Mouse (Mus musculus) neural tube, embryonic 11.5 days (tissue): Measurements from ENCODE around the gene Lilr4b. TPM values are rescaled to one million over a fixed set of nuclear protein-coding genes. Genes with fewer than 3 reads are reported as not detected.
"Not testable (repeated sequence)": the region's sequence is repeated elsewhere in the genome, so short reads cannot be mapped to it uniquely, and the experiment has no call there.

Source experiments
- ATAC-seq: fragments of 200-750 bp; cut with Nextera tagmentation; 2 replicates; pipeline ENCODE4 v1.8.0; 2017; ENCODE audit warnings: moderate number of reproducible peaks, mild to moderate bottlenecking, moderate TSS enrichment, moderate library complexity; ENCODE audit not compliant: insufficient read depth, low FRiP score, low TSS enrichment
- DNase-seq: peaks from one replicate; pipeline ENCODE4 v3.0.0-alpha.2; 2015; ENCODE audit warnings: low spot score
- H3K27ac ChIP-seq: fragments of 300-500 bp; sonication (generic); 2 replicates; pipeline ENCODE4 v1.5.1; 2014; ENCODE audit warnings: low read depth, mild to moderate bottlenecking, low read length
- H3K27me3 ChIP-seq: fragments of 300-500 bp; sonication (generic); 2 replicates; pipeline ENCODE4 v1.6.1; 2014; ENCODE audit warnings: mild to moderate bottlenecking, low read length, mixed read lengths; ENCODE audit not compliant: control insufficient read depth, insufficient read depth
- H3K36me3 ChIP-seq: fragments of 300-500 bp; sonication (generic); 2 replicates; pipeline ENCODE4 v1.6.1; 2014; ENCODE audit warnings: mild to moderate bottlenecking, low read length, moderate library complexity, mixed read lengths; ENCODE audit not compliant: control insufficient read depth, insufficient read depth
- H3K4me1 ChIP-seq: fragments of 300-500 bp; sonication (generic); 2 replicates; pipeline ENCODE4 v1.6.1; 2014; ENCODE audit warnings: low read length, mixed read lengths; ENCODE audit not compliant: control insufficient read depth, insufficient read depth
- H3K4me2 ChIP-seq: fragments of 300-500 bp; sonication (generic); 2 replicates; pipeline ENCODE4 v1.6.1; 2014; ENCODE audit warnings: low read depth, mild to moderate bottlenecking, moderate library complexity
- H3K4me3 ChIP-seq: fragments of 300-500 bp; sonication (generic); 2 replicates; pipeline ENCODE4 v1.5.1; 2014; ENCODE audit warnings: low read depth, low read length
- H3K9ac ChIP-seq: fragments of 300-500 bp; sonication (generic); 2 replicates; pipeline ENCODE4 v1.6.1; 2014; ENCODE audit warnings: mild to moderate bottlenecking, low read length
- H3K9me3 ChIP-seq: fragments of 300-500 bp; sonication (generic); 2 replicates; pipeline ENCODE4 v1.6.1; 2016; ENCODE audit warnings: low read length; ENCODE audit not compliant: control insufficient read depth
- WGBS: fragments of 180-500 bp; shearing (Covaris S2); extraction: QIAGEN DNeasy Blood & Tissue Kit; methylation state at CpG from one replicate; pipeline ENCODE4 v1.1.7; 2014; 5-methylcytosine and 5-hydroxymethylcytosine counted together
- polyA plus RNA-seq: library from polyadenylated mRNA; unstranded; fragments of >200 nt; fragmentation: Nextera tagmentation; extraction: Ambion mirVana; gene quantifications from 2 replicates; pipeline ENCODE4 v1.2.1, GENCODE M21; 2014

The Lilr4b gene
- polyA plus RNA-seq, 1 experiment from 2014 or later = not detected

GRCm38 (mm10) chr10:51490691-51491090 lies 10.3 kb downstream of the Lilr4b start, which contains the start of gene Lilrb4a:
Gene Lilrb4a, plus strand, starts transcription at chr10:51490956.
- H3K4me2 ChIP-seq, DNase-seq, H3K4me1 ChIP-seq, H3K27ac ChIP-seq, H3K4me3 ChIP-seq, H3K9ac ChIP-seq, H3K27me3 ChIP-seq, H3K36me3 ChIP-seq, ATAC-seq, H3K9me3 ChIP-seq: not testable (repeated sequence)
- no CpG with 5 or more reads among the region's 2 CpGs for WGBS

GRCm38 (mm10) chr10:51520021-51520420 lies 39.6 kb downstream of the Lilr4b start:
- Histone ChIP-seq H3K27ac (no peak overlapping the region), H3K9me3 (no peaks in the 10 kb centered on the region), H3K4me1 (no peaks in the 10 kb centered on the region), H3K4me3 (no peak overlapping the region), H3K4me2 (no peak overlapping the region), H3K36me3 (no peaks in the 10 kb centered on the region), H3K27me3 (no peaks in the 10 kb centered on the region), H3K9ac (no peak overlapping the region)
- ATAC-seq (no peak), DNase-seq (no peak)

- DNase-seq (no peak), ATAC-seq (no peak)
- Histone ChIP-seq H3K36me3 (no peaks in the 10 kb centered on the region), H3K9me3 (no peaks in the 10 kb centered on the region), H3K4me1 (no peaks in the 10 kb centered on the region), H3K9ac (no peak overlapping the region), H3K4me2 (no peak overlapping the region), H3K27me3 (no peaks in the 10 kb centered on the region), H3K27ac (no peak overlapping the region), H3K4me3 (no peak overlapping the region)
Observed at GRCm38 (mm10) chr10:51521453-51521852, 41.0 kb downstream of the Lilr4b start.

GRCm38 (mm10) chr10:51526090-51526489 lies 45.7 kb downstream of the Lilr4b start:
- no peaks in the 10 kb centered on the region for H3K9me3 ChIP-seq
- H3K4me2 ChIP-seq = no peak overlapping the region
- H3K4me3 ChIP-seq = no peak overlapping the region
- H3K36me3 ChIP-seq = no peaks in the 10 kb centered on the region
- WGBS = 71% methylated on average over 7 of the region's 7 CpGs
- ATAC-seq (no peak), DNase-seq (no peak)
- no peaks in the 10 kb centered on the region for H3K4me1 ChIP-seq
- no peak overlapping the region for H3K9ac ChIP-seq
- no peaks in the 10 kb centered on the region for H3K27me3 ChIP-seq
- no peak overlapping the region for H3K27ac ChIP-seq

DNA sequence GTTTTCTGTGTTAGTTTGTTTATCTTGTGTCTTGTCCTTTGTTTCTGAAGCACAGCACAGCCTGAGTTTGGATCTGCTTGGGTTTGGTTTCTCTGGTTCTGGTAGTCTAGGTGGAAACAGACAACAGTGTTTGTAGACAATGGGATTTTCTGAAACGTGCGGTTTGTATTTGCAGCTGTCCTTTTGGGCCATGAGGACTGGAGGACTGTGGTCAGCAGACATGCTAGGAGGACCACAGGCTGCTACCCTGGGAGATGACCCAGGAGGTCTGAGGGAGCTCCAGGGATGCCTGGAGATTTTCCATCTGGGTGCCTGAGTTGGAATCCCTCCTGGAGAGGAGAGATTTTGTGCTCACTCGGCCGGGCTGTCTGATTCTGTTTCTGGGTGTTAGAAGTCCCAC lies 46.2 kb downstream of the Lilr4b start:
- 85% methylated on average over 4 of the region's 4 CpGs for WGBS
- Histone ChIP-seq H3K9me3 (no peaks in the 10 kb centered on the region), H3K4me1 (no peaks in the 10 kb centered on the region), H3K4me3 (no peak overlapping the region), H3K36me3 (no peaks in the 10 kb centered on the region), H3K4me2 (no peak overlapping the region), H3K9ac (no peak overlapping the region), H3K27ac (no peak overlapping the region), H3K27me3 (no peaks in the 10 kb centered on the region)
- DNase-seq (no peak), ATAC-seq (no peak)

- H3K9ac ChIP-seq = no peak overlapping the region
- H3K4me3 ChIP-seq = no peak overlapping the region
- no peaks in the 10 kb centered on the region for H3K27me3 ChIP-seq
- H3K27ac ChIP-seq = no peak overlapping the region
- 75% methylated on average over 8 of the region's 8 CpGs for WGBS
- H3K36me3 ChIP-seq = no peaks in the 10 kb centered on the region
- no peak overlapping the region for H3K4me2 ChIP-seq
- no peaks in the 10 kb centered on the region for H3K4me1 ChIP-seq
- ATAC-seq = no peak
- no peak for DNase-seq
- no peaks in the 10 kb centered on the region for H3K9me3 ChIP-seq
Observed at GRCm38 (mm10) chr10:51528840-51529434, 48.5 kb downstream of the Lilr4b start.

DNA sequence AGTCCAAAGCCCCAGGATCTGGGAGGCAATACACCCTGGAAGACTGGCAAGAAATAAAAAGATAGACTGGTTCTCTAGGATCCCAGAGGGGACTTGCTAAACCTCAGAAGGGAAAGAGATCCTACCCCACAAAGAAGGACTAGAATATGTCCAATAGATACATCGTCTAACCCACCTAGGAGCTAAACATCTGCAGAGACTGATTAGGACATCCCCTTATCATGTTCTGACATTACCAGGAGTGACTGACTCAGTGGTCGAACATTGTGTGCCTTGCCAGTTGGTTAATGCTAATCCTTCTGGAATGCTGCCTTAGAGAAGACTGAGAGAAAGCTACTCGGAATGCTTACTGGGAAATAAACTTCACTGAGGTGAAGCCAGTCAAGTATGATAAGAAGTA lies 49.1 kb downstream of the Lilr4b start:
- H3K4me2 ChIP-seq = no peak overlapping the region
- DNase-seq (no peak), ATAC-seq (no peak)
- no peaks in the 10 kb centered on the region for H3K27me3 ChIP-seq
- H3K27ac ChIP-seq = no peak overlapping the region
- H3K9ac ChIP-seq = no peak overlapping the region
- H3K36me3 ChIP-seq = no peaks in the 10 kb centered on the region
- no peak overlapping the region for H3K4me3 ChIP-seq
- no peaks in the 10 kb centered on the region for H3K9me3 ChIP-seq
- WGBS = 90% methylated on average over 3 of the region's 3 CpGs
- no peaks in the 10 kb centered on the region for H3K4me1 ChIP-seq

DNA sequence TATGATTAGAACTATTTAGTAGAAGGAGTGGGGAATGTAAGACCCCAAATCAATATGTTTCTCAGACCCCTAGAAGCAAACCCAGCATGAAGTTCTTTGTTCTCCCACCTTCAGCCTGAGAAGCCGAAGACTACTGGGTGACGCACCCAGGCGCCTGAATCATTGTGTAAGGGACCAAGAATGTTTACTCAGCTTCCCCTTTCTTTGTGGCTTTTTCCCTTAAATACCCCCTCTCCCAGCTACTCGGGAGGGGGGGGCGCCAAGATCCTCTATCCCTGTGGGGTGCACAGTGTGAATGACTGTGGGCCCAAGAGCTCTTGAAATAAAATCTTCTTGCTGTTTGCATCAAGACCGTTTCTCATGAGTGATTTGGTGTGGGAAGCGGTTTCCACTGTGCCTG lies 50.4 kb downstream of the Lilr4b start:
- no peak overlapping the region for H3K4me2 ChIP-seq
- no peaks in the 10 kb centered on the region for H3K27me3 ChIP-seq
- ATAC-seq = no peak
- no peak overlapping the region for H3K27ac ChIP-seq
- WGBS = 87% methylated on average over 7 of the region's 7 CpGs
- no peaks in the 10 kb centered on the region for H3K9me3 ChIP-seq
- no peaks in the 10 kb centered on the region for H3K36me3 ChIP-seq
- no peak overlapping the region for H3K4me3 ChIP-seq
- no peak for DNase-seq
- H3K4me1 ChIP-seq = no peaks in the 10 kb centered on the region
- no peak overlapping the region for H3K9ac ChIP-seq
